Mouse (Mus musculus): ENCODE measurements at regions not wholly inside any gene's neighbourhood (a gene's known extent, or its start where the extent isn't known, plus 50 kb on each side); places are given as distances from the start of the nearest gene placed in this dataset.
"Not testable (repeated sequence)": the region's sequence is repeated elsewhere in the genome, so short reads cannot be mapped to it uniquely, and the experiment has no call there.

DNA sequence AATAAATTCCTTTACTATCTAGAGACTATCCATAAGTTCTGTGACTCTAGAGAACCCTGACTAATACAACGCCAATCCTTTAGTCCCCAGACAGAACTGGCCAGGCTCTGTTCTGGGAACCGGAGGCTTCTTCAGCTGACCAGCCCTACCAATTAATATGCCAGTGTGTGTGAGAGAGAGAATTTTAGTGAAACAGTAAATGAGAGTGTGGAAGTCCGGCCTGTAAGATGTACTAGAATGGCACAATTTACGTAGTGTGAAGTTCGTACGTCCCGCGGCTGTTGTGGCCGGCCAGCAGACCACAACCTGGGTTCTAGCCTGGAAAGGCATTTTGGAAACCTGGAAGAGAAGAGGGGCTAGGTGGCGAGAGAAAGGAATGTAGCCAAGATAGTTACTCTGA, 83.7 kb upstream of the Lemd2 start:
- DNase-seq (ENCODE audit: low spot score in 2 of 2) = not testable (repeated sequence)

DNA sequence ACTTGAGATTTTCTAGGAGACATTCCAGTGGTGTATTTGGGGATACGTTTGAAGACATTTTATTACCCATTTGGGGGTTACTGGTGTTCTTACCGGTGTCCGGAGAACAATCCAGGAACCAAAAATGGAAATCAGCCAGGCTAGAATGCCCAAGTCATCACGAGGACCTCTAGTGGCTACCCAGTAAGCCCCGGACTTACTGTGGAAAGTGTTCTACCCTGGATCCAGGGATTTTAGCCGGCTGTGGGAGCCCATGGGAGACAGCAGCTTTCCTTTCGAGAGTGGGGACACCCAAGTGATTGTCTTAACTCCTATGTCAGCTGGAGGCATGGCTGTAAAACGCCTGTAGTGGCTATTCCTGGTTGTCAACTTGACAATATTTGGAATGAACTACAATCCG, 77.0 kb upstream of the Lemd2 start:
- DNase-seq (ENCODE audit: low spot score in 2 of 2) = no peak

DNA sequence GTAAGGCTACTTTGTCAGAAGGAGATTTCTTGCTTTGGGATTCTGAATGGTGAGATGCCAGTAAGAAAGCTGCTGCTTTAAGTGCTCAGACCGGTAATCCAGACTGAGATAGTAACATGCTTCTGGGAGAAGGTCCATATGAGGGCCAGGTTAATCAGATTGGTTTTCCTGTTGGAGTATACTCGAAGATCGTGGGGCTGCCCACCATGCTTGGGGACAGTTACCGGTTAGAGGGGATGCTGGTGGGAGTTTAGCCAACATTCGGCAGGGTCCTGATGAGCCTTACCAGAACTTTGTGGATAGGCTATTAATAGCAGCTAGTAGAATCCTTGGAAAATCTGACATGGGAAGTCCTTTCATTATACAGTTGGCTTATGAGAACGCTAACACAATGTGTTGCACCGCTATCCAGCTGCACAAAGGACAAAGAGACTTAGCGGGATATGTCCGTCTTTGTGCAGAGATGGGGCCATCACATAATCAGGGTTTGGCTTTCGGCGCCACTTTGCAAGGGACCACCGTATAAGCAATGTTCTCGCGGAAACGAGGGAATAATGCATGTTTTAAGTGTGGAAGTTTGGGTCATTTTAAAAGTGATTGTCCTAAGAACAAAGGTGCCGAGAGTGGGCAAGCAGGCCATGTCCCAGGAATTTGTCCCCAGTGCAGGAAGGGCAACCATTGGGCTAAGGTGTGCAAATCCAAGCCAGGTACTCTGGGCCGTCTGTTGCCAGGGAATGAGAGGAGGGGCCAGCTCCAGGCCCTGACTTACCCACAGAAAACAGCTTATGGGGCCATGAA, 75.4 kb upstream of the Lemd2 start:
- DNase-seq (ENCODE audit: low spot score in 2 of 2) = not testable (repeated sequence)

DNA sequence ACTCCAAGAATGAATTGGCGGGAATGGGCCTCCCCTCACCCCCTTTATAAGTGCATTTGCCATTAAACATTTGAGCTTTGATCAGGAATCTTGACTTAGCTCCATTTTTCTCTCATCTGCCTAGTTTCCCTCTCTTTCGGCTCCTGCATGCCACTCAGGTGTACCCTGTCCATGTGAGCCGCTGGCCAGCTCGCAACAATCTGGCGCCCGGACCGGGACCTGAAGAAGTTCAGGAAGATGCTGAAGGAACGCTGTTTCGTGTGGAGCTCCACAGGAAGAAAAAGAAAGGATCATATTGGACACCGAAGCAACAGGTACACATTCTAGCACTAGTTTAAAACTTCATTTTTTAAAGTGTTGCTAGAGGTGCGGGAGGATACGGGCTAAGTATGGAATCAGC, 73.5 kb upstream of the Lemd2 start:
- not testable (repeated sequence) for DNase-seq (ENCODE audit: low spot score in 2 of 2)

DNA sequence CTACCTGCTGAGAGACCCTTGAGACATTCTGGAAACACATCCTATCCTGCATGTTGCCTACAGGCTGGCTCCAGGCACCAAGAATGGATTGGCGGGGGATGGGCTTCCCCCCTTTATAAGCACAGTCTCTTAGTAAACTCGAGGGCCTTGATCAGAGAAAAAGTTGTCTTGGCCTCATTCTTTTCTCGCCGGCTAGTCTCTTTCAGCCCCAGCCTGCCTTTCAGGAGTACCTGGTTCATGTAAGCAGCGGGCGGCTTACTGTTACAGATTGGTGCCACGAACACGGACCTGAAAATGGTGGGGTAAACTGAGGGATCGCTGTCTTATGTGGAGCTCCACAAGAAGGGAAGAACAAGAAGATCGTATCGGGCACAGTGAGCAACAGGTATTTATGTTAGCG, 67.5 kb upstream of the Lemd2 start:
- not testable (repeated sequence) for DNase-seq (ENCODE audit: low spot score in 2 of 2)

DNA sequence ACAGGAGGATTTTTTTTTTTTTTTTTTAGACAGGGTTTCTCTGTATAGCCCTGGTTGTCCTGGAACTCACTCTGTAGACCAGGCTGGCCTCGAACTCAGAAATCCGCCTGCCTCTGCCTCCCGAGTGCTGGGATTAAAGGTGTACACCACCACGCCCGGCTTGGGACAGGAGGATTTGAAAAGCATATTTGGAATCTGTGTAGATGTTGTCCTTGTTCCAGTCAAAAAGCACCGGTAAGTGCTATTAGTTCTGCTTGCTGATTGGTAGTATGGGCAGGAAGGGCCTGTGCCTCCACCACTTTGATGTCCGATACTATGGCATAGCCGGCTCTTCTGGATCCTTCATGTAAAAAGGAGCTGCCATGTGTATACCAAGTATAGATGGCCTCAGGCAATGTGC, 66.5 kb upstream of the Lemd2 start:
- not testable (repeated sequence) for DNase-seq (ENCODE audit: low spot score in 2 of 2)

DNA sequence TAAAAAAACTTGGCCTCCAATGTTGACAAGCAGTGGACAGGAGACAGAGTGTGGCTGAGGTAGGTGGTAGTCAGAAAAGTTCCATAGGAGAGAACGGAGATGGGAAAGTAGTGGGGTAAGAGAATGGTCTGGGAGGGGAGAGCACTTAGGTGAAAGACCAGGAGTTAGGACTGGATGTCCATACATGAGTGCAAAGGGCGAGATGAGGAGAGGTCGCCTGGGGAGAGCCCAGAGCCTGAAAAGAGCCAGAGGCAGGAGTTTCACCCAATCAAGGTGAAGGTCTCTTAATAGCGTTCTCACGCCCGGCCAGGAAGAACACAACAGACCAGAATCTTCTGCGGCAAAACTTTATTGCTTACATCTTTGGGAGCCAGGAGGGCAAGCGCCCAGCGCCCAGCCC, 60.3 kb upstream of the Lemd2 start:
- not testable (repeated sequence) for DNase-seq (ENCODE audit: low spot score in 2 of 2)

DNA sequence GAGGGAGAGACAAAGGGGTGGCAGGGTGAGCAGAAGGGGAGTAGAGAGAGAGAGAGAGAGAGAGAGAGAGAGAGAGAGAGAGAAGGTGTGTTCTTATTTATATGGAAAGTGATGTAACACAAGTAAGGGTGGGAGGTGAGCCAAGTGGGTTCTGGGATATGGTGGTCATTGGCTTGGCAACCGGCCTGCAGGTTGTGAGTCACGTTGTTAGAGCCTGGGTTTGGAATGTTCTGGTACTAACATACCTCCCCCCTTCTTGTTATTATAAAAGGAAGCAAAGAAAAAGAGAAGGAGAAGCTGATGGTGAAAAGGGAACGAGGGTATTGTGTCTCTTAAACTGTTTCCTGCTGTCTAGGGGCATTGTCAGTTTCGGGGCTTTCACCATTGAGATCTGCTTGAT, 58.3 kb upstream of the Lemd2 start:
- no peak for DNase-seq (ENCODE audit: low spot score in 2 of 2)

DNA sequence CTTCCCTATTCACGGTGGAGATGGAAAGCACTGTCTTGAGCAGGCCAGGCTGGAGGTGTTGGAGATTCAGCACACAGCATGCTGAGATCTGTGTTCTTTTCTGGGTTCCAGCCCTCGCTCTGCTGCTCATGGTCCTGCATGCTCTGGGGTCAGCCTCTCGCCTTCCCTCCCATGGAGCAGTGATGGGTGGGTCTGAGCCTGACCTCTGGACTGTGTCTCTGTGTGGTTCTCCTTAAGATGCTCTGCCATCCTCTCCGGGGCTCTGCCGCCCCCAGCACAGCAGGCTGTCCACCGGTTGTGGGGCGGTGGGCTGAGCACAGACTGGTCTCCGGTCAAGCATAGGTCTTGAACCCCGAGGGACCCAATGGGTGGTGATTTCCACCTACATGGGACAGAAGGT, 57.7 kb upstream of the Lemd2 start:
- DNase-seq (ENCODE audit: low spot score in 2 of 2) = no peak

DNA sequence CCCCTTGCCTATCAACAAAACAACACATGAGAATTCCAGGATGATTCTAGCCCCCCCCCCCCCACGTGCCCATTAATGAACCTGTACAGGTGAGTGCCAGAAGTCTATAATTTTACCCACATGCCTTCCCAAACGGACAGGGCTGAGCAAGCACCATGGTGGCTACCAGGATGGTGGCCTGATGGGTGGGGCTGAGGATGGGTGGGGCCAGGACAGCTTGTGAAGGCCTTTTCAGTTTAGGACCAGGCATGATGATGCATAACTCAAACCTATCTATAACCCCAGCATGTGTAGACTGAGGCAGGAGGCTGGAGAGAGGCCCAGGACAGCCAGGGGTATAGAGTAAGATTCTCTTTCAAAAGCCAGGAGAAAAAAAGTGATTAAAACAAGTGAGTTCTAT, 57.0 kb upstream of the Lemd2 start:
- no peak for DNase-seq (ENCODE audit: low spot score in 2 of 2)

DNA sequence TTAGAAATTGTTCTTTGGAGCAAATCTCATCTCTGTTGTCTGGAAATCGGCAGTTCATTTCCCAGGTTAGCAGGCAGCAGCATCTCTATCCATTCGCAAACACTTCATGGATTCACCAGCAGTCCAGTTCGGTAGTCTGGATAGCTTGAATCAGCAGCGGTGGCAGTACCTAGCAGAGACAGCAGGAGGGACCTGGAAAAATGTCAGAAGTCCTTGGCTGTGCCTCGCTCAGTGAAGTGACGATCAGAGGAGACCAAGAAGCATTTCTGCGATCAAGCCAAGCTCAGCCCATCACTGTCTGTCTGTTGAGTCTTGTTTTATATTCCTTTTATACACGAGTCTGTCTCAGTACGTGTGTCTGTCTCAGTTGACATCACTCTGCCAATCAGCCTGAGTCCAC, 55.8 kb upstream of the Lemd2 start:
- DNase-seq (ENCODE audit: low spot score in 2 of 2) = no peak

DNA sequence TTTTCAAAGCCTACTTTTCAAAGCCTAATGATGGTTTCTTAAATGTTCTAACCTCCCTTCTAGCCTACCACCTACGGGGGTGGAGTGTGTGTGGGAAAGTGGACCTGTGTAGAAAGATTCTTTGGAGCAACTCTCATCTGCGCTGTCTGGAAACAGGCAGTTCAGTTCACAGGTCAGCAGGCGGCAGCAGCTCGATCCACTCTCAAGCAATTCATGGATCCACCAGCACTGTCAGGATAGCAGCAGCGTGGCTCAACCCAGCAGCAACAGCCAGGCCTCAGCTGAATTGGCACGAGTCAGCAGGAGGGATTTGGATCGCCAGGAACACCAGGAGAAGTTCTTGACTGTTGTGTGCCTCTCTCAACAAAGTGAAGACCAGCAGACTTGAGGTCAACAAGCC, 53.1 kb upstream of the Lemd2 start:
- DNase-seq (ENCODE audit: low spot score in 2 of 2) = no peak

DNA sequence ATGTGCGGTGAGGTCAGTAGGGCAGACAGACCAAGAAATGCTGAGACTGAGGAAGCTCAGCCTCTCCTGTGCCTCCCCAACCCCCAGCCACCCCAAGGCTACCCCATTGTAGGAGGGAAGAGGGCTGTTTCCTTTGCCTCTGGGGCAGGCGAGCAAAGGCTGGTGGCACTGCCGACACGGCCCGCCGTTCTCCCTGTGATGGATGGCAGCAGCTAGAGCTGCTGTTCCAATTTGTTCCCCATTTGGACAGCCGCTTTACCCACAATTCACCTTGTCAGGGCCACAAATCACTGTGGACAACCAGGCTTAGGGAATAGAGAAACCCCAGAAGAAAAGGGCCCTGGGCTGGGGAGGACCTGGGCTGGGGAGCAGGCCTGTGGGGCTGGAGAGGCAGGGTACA, 51.5 kb upstream of the Lemd2 start:
- no peak for DNase-seq (ENCODE audit: low spot score in 2 of 2)

Small RNA genes in the stretch of these regions (microRNA-seq; reads per million reads assigned to microRNA genes)
- gene Mir7214 (0 reads per million in 2 experiments), gene Mir7216 (0 reads per million in 2 experiments), gene Mir7217 (0 reads per million in 2 experiments), gene Mir7218 (0 reads per million in 2 experiments)

Data from layer of hippocampus, adult 18-20 months (tissue).